Mouse (Mus musculus) mouse trophoblast stem cell (cell line): ENCODE measurements around the gene Tcea3.

Experiments
- in situ Hi-C, 2 experiments: fragments of 300-500 bp; cut with MseI, MboI; formaldehyde crosslinking; loops; 2 replicates in 1 of 2; 3 replicates in 1 of 2; pipeline ENCODE4 v1.15.1; 2025

The Tcea3 gene

DNA sequence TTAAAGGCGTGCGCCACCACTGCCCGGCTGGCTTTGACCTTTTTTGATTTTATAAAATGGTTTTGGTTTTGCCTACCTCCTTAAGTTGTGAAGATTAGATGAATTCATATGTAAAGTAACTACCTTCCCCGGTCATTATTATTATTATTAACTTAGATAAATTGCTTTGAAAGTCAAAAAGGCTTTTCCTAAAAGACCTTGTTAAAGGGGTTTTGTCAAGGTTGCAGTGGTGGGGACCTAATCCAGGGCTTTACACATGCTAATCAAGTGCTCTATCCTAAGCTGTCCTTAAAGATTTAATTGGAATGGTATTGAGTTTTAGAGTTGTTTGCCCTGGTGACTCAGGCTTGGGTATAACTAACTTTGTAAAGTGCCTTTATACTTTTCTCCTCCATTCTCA lies 70.1 kb downstream of the Tcea3 start:
- in situ Hi-C loops = no loop called here

DNA sequence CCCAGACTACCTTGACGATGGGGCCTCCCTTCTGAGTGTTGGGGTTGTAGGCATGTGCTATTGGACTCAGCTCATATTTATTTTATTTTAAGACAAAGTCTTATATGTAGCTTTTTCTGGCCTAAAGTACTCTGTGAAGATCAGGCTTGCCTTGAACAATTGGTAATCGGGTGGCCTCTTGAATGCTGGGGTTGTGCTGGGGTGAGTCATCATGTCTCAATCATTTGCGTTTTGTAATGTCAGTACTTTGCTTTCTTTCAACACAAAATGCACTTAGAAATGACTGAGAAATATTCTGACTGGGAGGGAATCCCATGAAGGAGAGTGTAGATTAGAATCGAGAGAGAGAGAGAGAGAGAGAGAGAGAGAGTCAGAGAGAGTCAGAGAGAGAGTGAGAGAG lies 72.5 kb downstream of the Tcea3 start:
- in situ Hi-C loops = no loop called here

DNA sequence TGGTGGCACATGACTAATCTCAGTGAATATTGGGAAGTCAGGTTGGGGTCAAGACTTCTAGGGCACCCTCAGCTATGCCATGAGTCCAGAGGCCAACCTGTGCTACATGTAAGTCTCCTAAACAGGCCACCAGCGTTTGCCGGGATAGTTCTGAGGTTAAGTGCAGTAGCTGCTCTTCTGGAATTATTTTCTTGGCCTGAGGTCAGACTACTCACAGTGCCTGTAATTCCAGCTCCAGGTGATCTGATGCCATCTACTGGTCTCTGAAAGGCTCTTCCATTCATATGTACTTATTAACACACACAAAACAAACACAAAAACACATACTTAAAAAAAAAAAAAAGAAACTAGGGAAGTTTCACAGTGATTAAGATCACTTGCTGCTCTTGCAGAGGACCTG lies 76.7 kb downstream of the Tcea3 start:
- in situ Hi-C loops = no loop called here
